Mouse (Mus musculus): ENCODE data around the gene Atp1a2. TPM values are rescaled to one million over a fixed set of nuclear protein-coding genes. Genes with fewer than 3 reads are reported as not detected.
A peak's percentile ranks its signal among the peaks of the same experiment; 100 is the strongest.

Atp1a2 gene
- 546 and 572 TPM in 2 replicates for total RNA-seq (2014; rRNA removed)
- polyA plus RNA-seq (2015; fragmentation: Nextera tagmentation; extraction: Ambion mirVana): 119 and 123 TPM in 2 replicates

DNA sequence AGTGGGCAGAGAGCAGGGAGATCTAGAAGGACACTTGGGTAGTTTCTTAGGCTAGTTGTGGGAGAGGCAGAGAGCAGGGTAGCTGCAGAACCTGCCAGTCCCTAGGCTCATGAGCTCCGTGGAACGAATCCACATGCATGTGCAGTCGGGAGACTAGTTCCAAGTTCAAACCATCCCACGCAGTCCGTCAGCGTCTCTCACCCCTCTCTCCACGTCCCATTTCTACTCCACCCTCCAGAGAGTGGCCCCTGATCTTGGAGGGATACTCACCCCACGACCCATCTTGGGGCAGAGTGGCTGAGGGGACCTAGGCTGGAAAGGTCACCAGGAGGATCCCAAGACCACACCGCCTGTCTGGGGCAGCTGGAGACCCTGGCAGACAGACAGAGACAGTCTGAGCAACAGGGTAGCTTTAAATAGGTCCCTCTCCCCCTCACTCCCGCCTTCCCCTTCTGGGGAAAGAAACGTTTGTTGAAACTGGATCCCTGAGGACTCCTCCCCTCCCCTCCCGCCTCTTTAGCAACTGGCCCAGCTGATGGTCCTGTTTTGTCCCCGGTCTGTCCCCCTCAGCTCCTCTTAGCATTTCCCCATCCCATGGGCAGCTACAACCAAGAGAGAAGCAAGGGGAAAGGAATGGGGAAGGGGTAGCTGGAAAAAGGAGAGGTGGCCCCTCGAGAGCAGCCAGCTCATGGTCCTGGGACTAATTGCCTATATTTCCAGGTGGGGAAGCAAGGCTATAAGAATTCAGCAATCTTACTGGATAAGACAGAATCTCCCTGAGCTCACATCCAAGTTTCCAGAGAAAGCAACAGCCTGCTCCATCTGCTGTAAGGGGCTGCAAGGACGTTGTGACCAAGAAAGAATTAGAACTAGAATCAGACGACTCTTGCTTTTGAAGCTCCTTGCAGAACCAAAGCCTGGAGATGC is at the start of gene Atp1a2:
TSS of gene Atp1a2 (minus strand) at position 454 of the 927 bp plus-strand sequence.
- peak; percentile 76 for DNase-seq (ENCODE audit: low spot score)
- Histone ChIP-seq H3K4me3 (ENCODE audit: low read length) (peak within 1 kb of the TSS; percentile 39), H3K36me3 (ENCODE audit: insufficient read depth, low read length) (no peaks in the 10 kb centered on the region), H3K27ac (peak within 1 kb of the TSS; percentile 87), H3K27me3 (ENCODE audit: insufficient read depth, low read length) (no peaks in the 10 kb centered on the region), H3K9me3 (ENCODE audit: low read length) (no peaks in the 10 kb centered on the region), H3K4me1 (ENCODE audit: insufficient read depth, low read length) (peaks cover 20% of the 10 kb centered on the region), H3K9ac (replicated peaks; ENCODE audit: low read length) (peak within 1 kb of the TSS; percentile 61), H3K4me2 (ENCODE audit: low read depth, low read length) (peak within 1 kb of the TSS; percentile 53)
- peak; percentile 50 for ATAC-seq
- 10% methylated on average over 16 of the region's 16 CpGs for WGBS
- TF ChIP-seq CTCF (IDR thresholded peaks at IDR 0.05; ENCODE audit: low read depth): no peak

- H3K27me3 ChIP-seq (ENCODE audit: insufficient read depth, low read length): no peaks in the 10 kb centered on the region
- no peak for TF ChIP-seq CTCF (IDR thresholded peaks at IDR 0.05; ENCODE audit: low read depth)
- 86% methylated on average over 12 of the region's 12 CpGs for WGBS
- no peak overlapping the region for H3K4me3 ChIP-seq (ENCODE audit: low read length)
- DNase-seq (ENCODE audit: low spot score): no peak
- H3K27ac ChIP-seq: peak overlapping the region; percentile 82; the same call in 1 of the 2 replicates
- peaks cover 9% of the 10 kb centered on the region for H3K4me1 ChIP-seq (ENCODE audit: insufficient read depth, low read length)
- H3K4me2 ChIP-seq (ENCODE audit: low read depth, low read length): no peak overlapping the region
- H3K9ac ChIP-seq (replicated peaks; ENCODE audit: low read length): no peak overlapping the region
- ATAC-seq: no peak
- no peaks in the 10 kb centered on the region for H3K9me3 ChIP-seq (ENCODE audit: low read length)
- H3K36me3 ChIP-seq (ENCODE audit: insufficient read depth, low read length): no peaks in the 10 kb centered on the region
Measured at GRCm38 (mm10) chr1:172347382-172347781, 49.5 kb upstream of the Atp1a2 start.

DNA sequence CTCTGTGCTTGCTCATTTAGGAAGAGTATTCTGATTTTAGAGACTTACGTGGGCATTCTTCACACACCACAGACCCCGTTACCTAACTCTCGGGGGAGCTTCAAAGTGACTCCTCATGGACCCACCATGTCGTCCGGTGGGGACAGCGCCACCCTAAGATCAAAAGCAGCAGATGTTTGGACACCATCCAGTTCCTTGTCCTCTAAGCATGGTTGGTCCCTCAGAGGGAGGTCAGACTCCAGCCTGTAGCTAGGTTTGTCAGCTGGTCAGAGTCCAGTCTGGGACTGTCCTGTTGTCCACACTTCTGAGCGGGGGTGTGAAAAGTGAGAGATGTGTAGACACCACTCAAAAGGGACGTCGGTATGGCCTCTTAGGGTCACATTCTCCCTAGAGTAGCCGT is 48.8 kb upstream of the Atp1a2 start:
- H3K9me3 ChIP-seq (ENCODE audit: low read length): no peaks in the 10 kb centered on the region
- WGBS: 69% methylated on average over 10 of the region's 10 CpGs

GRCm38 (mm10) chr1:172344820-172345219 is 47.0 kb upstream of the Atp1a2 start:
- H3K9me3 ChIP-seq (ENCODE audit: low read length): no peaks in the 10 kb centered on the region
- H3K4me3 ChIP-seq (ENCODE audit: low read length): no peak overlapping the region
- no peak for DNase-seq (ENCODE audit: low spot score)
- H3K9ac ChIP-seq (replicated peaks; ENCODE audit: low read length): no peak overlapping the region
- ATAC-seq: no peak
- H3K4me2 ChIP-seq (ENCODE audit: low read depth, low read length): 0 out of 2 replicates have a peak overlapping the region, but pooled peaks have one; percentile 8
- peak overlapping the region; percentile 79; the same call in 1 of the 2 replicates for H3K27ac ChIP-seq
- no peak for TF ChIP-seq CTCF (IDR thresholded peaks at IDR 0.05; ENCODE audit: low read depth)
- WGBS: 74% methylated on average over 7 of the region's 7 CpGs
- H3K4me1 ChIP-seq (ENCODE audit: insufficient read depth, low read length): peaks cover 12% of the 10 kb centered on the region
- peaks cover 6% of the 10 kb centered on the region; the same call in 1 of the 2 replicates for H3K27me3 ChIP-seq (ENCODE audit: insufficient read depth, low read length)
- H3K36me3 ChIP-seq (ENCODE audit: insufficient read depth, low read length): no peaks in the 10 kb centered on the region

More for the DNA sequence above, 48.8 kb upstream of the Atp1a2 start:
- Histone ChIP-seq H3K4me1 (ENCODE audit: insufficient read depth, low read length) (peaks cover 9% of the 10 kb centered on the region), H3K27me3 (ENCODE audit: insufficient read depth, low read length) (no peaks in the 10 kb centered on the region), H3K27ac (peak overlapping the region; percentile 82; the same call in 1 of the 2 replicates), H3K36me3 (ENCODE audit: insufficient read depth, low read length) (no peaks in the 10 kb centered on the region), H3K4me2 (ENCODE audit: low read depth, low read length) (no peak overlapping the region), H3K4me3 (ENCODE audit: low read length) (no peak overlapping the region), H3K9ac (replicated peaks; ENCODE audit: low read length) (no peak overlapping the region)
- TF ChIP-seq CTCF (IDR thresholded peaks at IDR 0.05; ENCODE audit: low read depth): no peak
- ATAC-seq (no peak), DNase-seq (ENCODE audit: low spot score) (peak; percentile 39)

- 44% methylated on average over 3 of the region's 3 CpGs for WGBS
- Histone ChIP-seq H3K4me3 (ENCODE audit: low read length) (no peak overlapping the region), H3K36me3 (ENCODE audit: insufficient read depth, low read length) (no peaks in the 10 kb centered on the region), H3K4me1 (ENCODE audit: insufficient read depth, low read length) (peaks cover 12% of the 10 kb centered on the region), H3K9me3 (ENCODE audit: low read length) (no peaks in the 10 kb centered on the region), H3K4me2 (ENCODE audit: low read depth, low read length) (peak overlapping the region; percentile 63; the same call in 1 of the 2 replicates), H3K27me3 (ENCODE audit: insufficient read depth, low read length) (peaks cover 6% of the 10 kb centered on the region; the same call in 1 of the 2 replicates), H3K9ac (replicated peaks; ENCODE audit: low read length) (no peak overlapping the region), H3K27ac (peak overlapping the region; percentile 79)
- TF ChIP-seq CTCF (IDR thresholded peaks at IDR 0.05; ENCODE audit: low read depth): no peak
- ATAC-seq (peak; percentile 11), DNase-seq (ENCODE audit: low spot score) (peak; percentile 45)
Measured at GRCm38 (mm10) chr1:172343914-172344313, 46.0 kb upstream of the Atp1a2 start.

DNA sequence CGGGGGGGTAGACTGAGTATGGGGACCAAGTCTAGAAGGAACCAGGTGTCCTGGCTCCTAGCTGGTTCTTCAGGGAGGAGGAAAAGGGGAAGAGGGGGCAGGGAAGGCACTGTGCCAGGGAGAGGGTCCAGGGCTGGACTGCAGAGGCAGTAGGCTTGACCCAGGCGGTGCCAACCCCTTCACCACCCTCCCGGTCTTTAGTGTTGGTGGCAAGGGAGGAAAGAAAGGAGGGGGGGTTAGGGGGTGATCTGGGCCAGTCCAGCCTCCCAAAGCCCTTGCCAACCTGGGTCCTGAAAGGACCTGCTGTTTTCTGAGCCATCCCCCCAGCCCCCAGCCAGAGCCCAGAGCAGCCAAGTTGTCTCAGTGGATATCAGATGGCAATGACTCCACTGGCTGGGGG is 44.9 kb upstream of the Atp1a2 start:
- TF ChIP-seq CTCF (IDR thresholded peaks at IDR 0.05; ENCODE audit: low read depth): no peak
- 61% methylated on average over 3 of the region's 3 CpGs for WGBS
- DNase-seq (ENCODE audit: low spot score): peak; percentile 84
- peak overlapping the region; percentile 63 for H3K4me2 ChIP-seq (ENCODE audit: low read depth, low read length)
- H3K4me1 ChIP-seq (ENCODE audit: insufficient read depth, low read length): peaks cover 12% of the 10 kb centered on the region
- peak; percentile 87 for ATAC-seq
- peak overlapping the region; percentile 79 for H3K27ac ChIP-seq
- H3K9me3 ChIP-seq (ENCODE audit: low read length): no peaks in the 10 kb centered on the region
- no peaks in the 10 kb centered on the region for H3K36me3 ChIP-seq (ENCODE audit: insufficient read depth, low read length)
- H3K27me3 ChIP-seq (ENCODE audit: insufficient read depth, low read length): peaks cover 6% of the 10 kb centered on the region; the same call in 1 of the 2 replicates
- peak overlapping the region; percentile 28; the same call in 1 of the 2 replicates for H3K9ac ChIP-seq (replicated peaks; ENCODE audit: low read length)
- H3K4me3 ChIP-seq (ENCODE audit: low read length): peak overlapping the region; percentile 37

Measured in hindbrain, postnatal 0 days (tissue).